Mouse (Mus musculus) hindbrain, embryonic 13.5 days (tissue): ENCODE measurements around the gene Cep162. TPM values are rescaled to one million over a fixed set of nuclear protein-coding genes. Genes with fewer than 3 reads are reported as not detected.

Source experiments
- ATAC-seq: fragments of 200-750 bp; cut with Nextera tagmentation; 2 replicates; pipeline ENCODE4 v1.8.0; 2017; ENCODE audit warnings: moderate TSS enrichment; ENCODE audit not compliant: low FRiP score
- H3K27ac ChIP-seq: fragments of 300-500 bp; sonication (generic); 2 replicates; pipeline ENCODE4 v1.5.1; 2015; ENCODE audit warnings: inconsistent platforms, mild to moderate bottlenecking, moderate library complexity
- H3K27me3 ChIP-seq: fragments of 300-500 bp; sonication (generic); 2 replicates; pipeline ENCODE4 v1.6.1; 2015; ENCODE audit warnings: mild to moderate bottlenecking, inconsistent platforms
- H3K36me3 ChIP-seq: fragments of 300-500 bp; sonication (generic); 2 replicates; pipeline ENCODE4 v1.6.1; 2015; ENCODE audit warnings: mild to moderate bottlenecking, inconsistent platforms
- H3K4me1 ChIP-seq: fragments of 300-500 bp; sonication (generic); replicated peaks from 2 replicates; pipeline ENCODE4 v1.6.1; 2015; ENCODE audit warnings: inconsistent platforms
- H3K4me2 ChIP-seq: fragments of 300-500 bp; sonication (generic); 2 replicates; pipeline ENCODE4 v1.6.1; 2015; ENCODE audit warnings: inconsistent platforms, mild to moderate bottlenecking, moderate library complexity
- H3K4me3 ChIP-seq: fragments of 300-500 bp; sonication (generic); 2 replicates; pipeline ENCODE4 v1.5.1; 2015; ENCODE audit warnings: mild to moderate bottlenecking, inconsistent platforms
- H3K9ac ChIP-seq: fragments of 300-500 bp; sonication (generic); 2 replicates; pipeline ENCODE4 v1.6.1; 2015; ENCODE audit warnings: mild to moderate bottlenecking, inconsistent platforms
- H3K9me3 ChIP-seq: fragments of 300-500 bp; sonication (generic); 2 replicates; pipeline ENCODE4 v1.6.1; 2016; ENCODE audit warnings: inconsistent platforms
- WGBS: fragments of 180-500 bp; shearing (Covaris S2); methylation state at CpG from one replicate; pipeline ENCODE4 v1.1.7; 2015; 5-methylcytosine and 5-hydroxymethylcytosine counted together
- polyA plus RNA-seq: library from polyadenylated mRNA; unstranded; fragments of >200 nt; fragmentation: Nextera tagmentation; extraction: Ambion mirVana; gene quantifications from 2 replicates; pipeline ENCODE4 v1.2.1, GENCODE M21; 2015

Gene Cep162
- polyA plus RNA-seq, 1 experiment from 2014 or later = 7.8 TPM

- no peaks in the 10 kb centered on the region for H3K9me3 ChIP-seq
- H3K9ac ChIP-seq = no peak overlapping the region
- WGBS = 87% methylated on average over 4 of the region's 4 CpGs
- peaks cover 40% of the 10 kb centered on the region for H3K27me3 ChIP-seq
- no peak overlapping the region for H3K4me3 ChIP-seq
- no peak for ATAC-seq
- no peak overlapping the region for H3K27ac ChIP-seq
- H3K4me1 ChIP-seq = peaks cover 16% of the 10 kb centered on the region
- no peak overlapping the region for H3K4me2 ChIP-seq
- no peaks in the 10 kb centered on the region for H3K36me3 ChIP-seq
These were observed 108.9 kb downstream of the Cep162 start for GRCm38 (mm10) chr9:87146400-87146799.

GRCm38 (mm10) chr9:87145671-87146070, 109.7 kb downstream of the Cep162 start:
- Histone ChIP-seq H3K4me2 (peak overlapping the region; percentile 79), H3K27me3 (peaks cover 40% of the 10 kb centered on the region), H3K9ac (no peak overlapping the region), H3K4me1 (peaks cover 16% of the 10 kb centered on the region), H3K9me3 (no peaks in the 10 kb centered on the region), H3K4me3 (peak overlapping the region; percentile 44), H3K36me3 (no peaks in the 10 kb centered on the region), H3K27ac (no peak overlapping the region)
- 29% methylated on average over 11 of the region's 11 CpGs for WGBS
- ATAC-seq = no peak

GRCm38 (mm10) chr9:87145180-87145579, 110.2 kb downstream of the Cep162 start:
- peak overlapping the region; percentile 79 for H3K4me2 ChIP-seq
- 3% methylated on average over 15 of the region's 15 CpGs for WGBS
- ATAC-seq = peak; percentile 25; the same call in 1 of the 2 replicates

GRCm38 (mm10) chr9:87144532-87144931, 110.8 kb downstream of the Cep162 start:
- Histone ChIP-seq H3K27ac (no peak overlapping the region), H3K4me1 (peaks cover 16% of the 10 kb centered on the region), H3K27me3 (peaks cover 40% of the 10 kb centered on the region), H3K4me3 (peak overlapping the region; percentile 44), H3K36me3 (no peaks in the 10 kb centered on the region), H3K9ac (peak overlapping the region; percentile 65), H3K9me3 (no peaks in the 10 kb centered on the region), H3K4me2 (peak overlapping the region; percentile 79)
- WGBS = under 1% methylated on average over 19 of the region's 19 CpGs
- peak; percentile 73; the same call in 1 of the 2 replicates for ATAC-seq

More at GRCm38 (mm10) chr9:87145180-87145579, 110.2 kb downstream of the Cep162 start:
- H3K9me3 ChIP-seq = no peaks in the 10 kb centered on the region
- H3K36me3 ChIP-seq = no peaks in the 10 kb centered on the region
- H3K4me1 ChIP-seq = peaks cover 16% of the 10 kb centered on the region
- peak overlapping the region; percentile 65 for H3K9ac ChIP-seq
- peaks cover 40% of the 10 kb centered on the region for H3K27me3 ChIP-seq
- peak overlapping the region; percentile 44 for H3K4me3 ChIP-seq
- H3K27ac ChIP-seq = no peak overlapping the region

GRCm38 (mm10) chr9:87144106-87144505, 111.2 kb downstream of the Cep162 start, which contains the start of gene Mrap2:
Gene Mrap2, plus strand, starts transcription at chr9:87144306.
- peak within 1 kb of the TSS; percentile 79 for H3K4me2 ChIP-seq
- peak; percentile 94 for ATAC-seq
- no peaks in the 10 kb centered on the region for H3K9me3 ChIP-seq
- peak within 1 kb of the TSS; percentile 65 for H3K9ac ChIP-seq
- peak within 1 kb of the TSS; percentile 44 for H3K4me3 ChIP-seq
- under 1% methylated on average over 29 of the region's 29 CpGs for WGBS
- peaks cover 16% of the 10 kb centered on the region for H3K4me1 ChIP-seq
- H3K27me3 ChIP-seq = peaks cover 40% of the 10 kb centered on the region
- no peak within 1 kb of the TSS for H3K27ac ChIP-seq
- H3K36me3 ChIP-seq = no peaks in the 10 kb centered on the region

GRCm38 (mm10) chr9:87143076-87143475, 112.3 kb downstream of the Cep162 start:
- H3K4me3 ChIP-seq = no peak overlapping the region
- peaks cover 40% of the 10 kb centered on the region for H3K27me3 ChIP-seq
- no peak overlapping the region for H3K4me2 ChIP-seq
- H3K27ac ChIP-seq = no peak overlapping the region
- H3K4me1 ChIP-seq = peaks cover 16% of the 10 kb centered on the region
- WGBS = 73% methylated on average over 3 of the region's 3 CpGs
- H3K36me3 ChIP-seq = no peaks in the 10 kb centered on the region
- H3K9ac ChIP-seq = no peak overlapping the region
- no peak for ATAC-seq
- no peaks in the 10 kb centered on the region for H3K9me3 ChIP-seq

Other genes starting within 250 kb of the Cep162 start
- 6.0 and 8.5 TPM in 2 replicates for gene Ripply2, start 240.0 kb downstream of the Cep162 start, polyA plus RNA-seq
- 83.6 and 86.0 TPM in 2 replicates for gene Cyb5r4, start 233.5 kb downstream of the Cep162 start, polyA plus RNA-seq
- 1.1 and 1.3 TPM in 2 replicates for gene Mrap2, start 111.2 kb downstream of the Cep162 start, polyA plus RNA-seq